Mouse (Mus musculus): ENCODE data around the gene Scube1.

Gene Scube1

DNA sequence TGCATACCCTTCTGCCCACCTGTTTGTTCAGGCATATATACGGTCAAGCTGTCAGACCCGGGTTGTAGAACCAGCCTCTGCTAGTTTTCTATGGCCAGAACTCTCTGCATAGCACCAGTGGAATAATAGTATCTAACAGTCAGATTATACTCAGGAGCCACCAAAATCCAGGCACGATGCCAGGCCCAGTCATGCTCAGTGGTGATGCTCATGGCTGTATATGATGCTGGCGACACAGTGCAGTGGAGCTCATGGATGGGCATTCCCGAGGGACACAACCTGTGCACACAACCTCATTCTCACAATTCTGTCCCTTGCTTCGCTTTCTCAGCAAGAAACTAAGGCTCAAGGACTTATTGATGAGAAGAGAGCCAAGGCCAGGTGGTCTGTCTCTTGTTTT is 58.8 kb downstream of the Scube1 start:
- no peak for DNase-seq (ENCODE audit: low spot score)

DNA sequence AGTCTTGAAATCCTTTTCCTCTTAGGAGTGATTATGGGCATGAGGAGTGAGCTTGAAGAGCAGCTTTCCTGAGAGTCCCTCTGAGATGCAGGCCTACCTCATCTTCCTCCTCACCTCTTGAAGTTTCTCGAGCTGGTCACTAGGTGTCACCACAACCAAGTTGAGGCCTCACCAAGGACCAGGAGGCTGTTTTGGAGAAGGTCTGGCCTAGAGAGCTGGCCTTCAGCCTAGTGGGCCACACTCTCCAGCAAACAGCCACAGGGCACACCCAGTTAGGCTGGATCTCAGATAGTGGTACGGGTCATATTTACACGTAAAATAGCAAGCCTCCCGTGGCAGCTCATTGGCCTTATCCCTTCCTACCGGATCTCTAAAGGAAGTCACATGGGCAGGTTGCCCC is 60.1 kb downstream of the Scube1 start:
- peak; percentile 43 for DNase-seq (ENCODE audit: low spot score)

GRCm38 (mm10) chr15:83663066-83663465 is 61.8 kb downstream of the Scube1 start:
- DNase-seq (ENCODE audit: low spot score): no peak

DNA sequence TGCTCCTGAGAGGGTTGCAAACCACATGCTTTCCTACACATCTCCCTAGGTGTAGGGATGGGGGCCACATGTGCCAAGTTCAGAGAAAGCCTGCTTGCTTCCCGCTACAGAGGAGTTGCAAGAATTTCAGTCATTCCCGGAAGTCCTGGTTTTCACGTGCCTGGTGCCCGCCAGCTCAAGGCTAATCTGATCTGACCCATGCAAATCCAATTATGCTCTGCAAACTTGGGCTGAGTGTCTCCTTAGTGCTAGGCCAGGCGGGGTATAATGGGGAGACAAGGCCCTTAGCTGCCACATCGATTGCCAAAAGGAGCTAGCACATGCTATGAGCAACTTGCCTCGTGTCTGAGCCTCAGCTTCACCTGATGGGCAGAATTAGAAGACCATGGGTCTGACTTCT is 62.7 kb downstream of the Scube1 start:
- no peak for DNase-seq (ENCODE audit: low spot score)

GRCm38 (mm10) chr15:83642518-83642917 is 82.3 kb downstream of the Scube1 start:
- no peak for DNase-seq (ENCODE audit: low spot score)

GRCm38 (mm10) chr15:83640208-83640607 is 84.6 kb downstream of the Scube1 start:
- no peak for DNase-seq (ENCODE audit: low spot score)

- DNase-seq (ENCODE audit: low spot score): no peak
These were observed 85.7 kb downstream of the Scube1 start for GRCm38 (mm10) chr15:83639160-83639559.

- DNase-seq (ENCODE audit: low spot score): no peak
These were observed 86.5 kb downstream of the Scube1 start for GRCm38 (mm10) chr15:83638196-83638899.

GRCm38 (mm10) chr15:83636759-83637158 is 88.1 kb downstream of the Scube1 start:
- DNase-seq (ENCODE audit: low spot score): no peak

DNA sequence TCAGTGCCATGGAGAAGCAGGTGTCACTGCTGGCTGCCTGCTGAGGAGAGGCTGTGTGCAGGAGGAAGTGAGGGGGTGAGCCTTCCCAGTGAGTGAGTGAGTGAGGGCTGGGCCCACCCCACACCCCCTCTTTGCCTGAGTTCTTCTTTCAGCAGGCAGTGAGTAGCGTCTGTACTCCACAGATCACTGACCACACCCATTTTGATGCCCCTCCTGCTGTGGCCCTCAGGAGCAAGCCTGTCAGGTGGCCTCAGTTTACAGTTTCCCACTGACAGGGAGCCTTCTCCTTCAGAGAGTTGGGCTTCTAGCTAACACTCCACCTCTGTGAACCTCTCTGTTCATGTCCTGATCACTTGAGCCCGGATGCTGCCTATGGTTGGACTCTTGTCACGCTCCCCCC is 89.6 kb downstream of the Scube1 start:
- no peak for DNase-seq (ENCODE audit: low spot score)

DNA sequence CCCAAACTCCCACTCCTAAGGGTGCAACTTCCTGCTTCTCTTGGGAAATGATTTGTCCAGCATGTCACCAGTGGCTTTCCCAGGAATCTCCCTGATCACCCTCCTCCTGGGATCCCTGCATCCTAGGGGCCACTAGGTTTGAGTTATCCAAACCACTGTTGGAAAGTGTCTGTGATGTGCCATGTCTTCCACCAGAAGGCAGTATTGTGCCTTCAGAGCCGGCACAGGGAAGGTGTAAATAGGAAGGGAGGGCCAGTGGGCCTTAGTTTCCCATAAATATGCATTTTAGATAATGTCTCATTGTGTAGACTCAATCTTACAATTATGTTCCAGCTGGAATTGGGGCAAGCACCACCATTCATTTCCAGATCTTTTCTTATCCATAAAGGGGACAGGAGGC is 90.7 kb downstream of the Scube1 start:
- DNase-seq (ENCODE audit: low spot score): no peak

GRCm38 (mm10) chr15:83631071-83631470 is 93.8 kb downstream of the Scube1 start:
- no peak for DNase-seq (ENCODE audit: low spot score)

DNA sequence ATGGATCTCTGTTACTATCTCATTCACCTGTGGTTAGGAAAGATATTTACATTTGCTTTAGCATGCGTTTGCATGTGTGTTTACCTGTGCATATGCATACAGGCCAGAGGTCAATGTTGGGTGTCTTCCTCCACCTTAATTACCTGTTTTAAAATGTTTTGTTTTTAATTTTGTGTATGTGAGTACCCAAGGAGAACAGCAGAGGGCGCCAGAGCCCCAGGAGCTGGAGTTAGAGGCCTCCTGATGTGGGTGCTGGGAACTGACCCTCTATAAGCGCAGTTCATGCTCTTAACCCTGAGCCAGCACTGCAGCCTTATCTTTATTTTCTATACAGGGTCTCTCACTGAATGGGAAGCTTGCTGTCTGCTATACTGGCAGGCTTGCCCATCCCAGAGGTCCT is 95.1 kb downstream of the Scube1 start:
- DNase-seq (ENCODE audit: low spot score): no peak

DNA sequence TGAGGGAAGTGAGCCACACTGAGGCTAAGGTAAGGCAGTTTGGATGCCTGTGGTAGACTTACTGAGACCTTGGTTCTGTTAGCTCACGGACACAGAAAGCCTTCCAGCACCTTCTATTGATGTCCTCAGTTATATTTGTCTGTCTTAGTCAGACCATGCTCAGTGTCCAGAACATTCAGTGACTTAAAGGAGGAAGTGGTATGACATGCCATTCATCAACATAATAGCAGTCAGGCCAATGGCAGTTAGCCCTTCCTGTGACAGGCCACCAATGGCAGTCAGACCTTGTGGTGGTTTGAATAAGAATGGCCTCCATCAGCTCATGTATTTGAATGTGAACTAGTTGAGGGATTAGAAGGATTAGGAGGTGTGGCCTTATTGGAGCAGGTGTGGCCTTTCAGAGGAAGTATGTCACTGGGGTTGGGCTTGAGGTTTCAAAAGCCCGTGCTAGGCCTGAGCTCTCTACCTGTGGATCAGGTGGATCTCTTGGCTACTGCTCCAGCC is 98.6 kb downstream of the Scube1 start:
- no peak for DNase-seq (ENCODE audit: low spot score)

- peak; percentile 66 for DNase-seq (ENCODE audit: low spot score)
These were observed 109.6 kb downstream of the Scube1 start for GRCm38 (mm10) chr15:83615245-83615644.

GRCm38 (mm10) chr15:83607115-83607802 is 117.6 kb downstream of the Scube1 start:
- DNase-seq (ENCODE audit: low spot score): peak; percentile 72

DNA sequence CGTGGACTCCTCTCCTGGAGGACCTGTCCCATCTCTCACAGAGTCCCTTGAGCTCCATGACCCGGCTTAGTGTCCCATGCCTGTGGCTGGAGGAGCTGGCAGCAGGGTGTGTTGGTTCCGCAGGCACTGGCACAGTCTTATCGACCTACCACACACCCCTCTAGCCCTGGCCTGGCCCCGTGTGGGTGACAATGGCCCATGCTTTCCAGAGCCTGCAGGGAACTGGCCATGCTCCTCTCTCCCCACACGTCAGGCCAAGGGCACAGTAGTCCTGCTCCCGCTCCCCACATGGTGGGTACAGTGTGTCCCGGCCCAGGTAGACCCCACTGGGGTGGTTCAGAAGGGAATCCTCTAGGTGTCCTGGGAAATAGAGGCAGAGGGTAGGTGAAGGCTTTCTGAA is 118.1 kb downstream of the Scube1 start:
- no peak for DNase-seq (ENCODE audit: low spot score)

GRCm38 (mm10) chr15:83606216-83606615 is 118.6 kb downstream of the Scube1 start:
- DNase-seq (ENCODE audit: low spot score): no peak

DNA sequence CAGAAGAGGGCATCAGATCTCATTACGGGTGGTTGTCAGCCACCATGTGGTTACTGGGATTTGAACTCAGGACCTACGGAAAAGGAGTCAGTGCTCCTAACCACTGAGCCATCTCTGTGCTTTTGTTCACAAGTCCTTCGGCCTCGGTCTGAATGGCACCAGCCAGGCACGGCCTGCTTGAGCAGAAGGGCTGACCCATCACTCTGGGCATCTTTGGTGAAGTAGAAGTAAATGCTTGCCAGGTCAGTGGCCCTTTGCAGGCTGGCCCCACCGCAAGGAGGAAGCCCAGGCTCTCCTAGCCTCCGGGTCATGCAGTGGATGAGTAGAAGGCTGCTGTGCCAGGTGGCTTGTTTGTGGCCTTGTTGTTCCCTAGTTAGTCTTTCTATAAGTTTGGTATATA is 121.4 kb downstream of the Scube1 start:
- DNase-seq (ENCODE audit: low spot score): no peak

- DNase-seq (ENCODE audit: low spot score): no peak
These were observed 121.8 kb downstream of the Scube1 start for GRCm38 (mm10) chr15:83603046-83603396.

GRCm38 (mm10) chr15:83602372-83603045 is 122.3 kb downstream of the Scube1 start:
- DNase-seq (ENCODE audit: low spot score): no peak

DNA sequence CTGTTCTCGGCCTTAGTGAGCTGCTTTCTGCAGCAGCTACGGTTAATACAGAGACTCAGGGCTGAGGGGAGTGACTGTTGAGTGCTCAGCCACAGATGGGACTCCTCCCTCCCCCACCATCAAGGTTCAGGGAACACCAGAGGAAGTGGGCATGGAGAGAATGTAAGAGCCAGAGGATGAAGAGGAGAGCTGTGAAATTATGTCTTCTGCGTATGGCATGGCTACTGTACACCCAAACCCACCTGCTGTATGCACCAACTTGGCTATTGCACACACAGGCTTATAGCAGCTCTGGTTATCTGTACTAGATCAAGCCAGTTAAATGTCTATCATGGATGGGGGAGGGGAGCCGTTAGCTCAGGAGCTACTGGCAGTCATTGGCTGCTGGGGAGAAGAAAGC is 123.6 kb downstream of the Scube1 start:
- no peak for DNase-seq (ENCODE audit: low spot score)

- DNase-seq (ENCODE audit: low spot score): no peak
These were observed 128.0 kb downstream of the Scube1 start for GRCm38 (mm10) chr15:83596833-83597232.

Measured in layer of hippocampus, adult 11-12 months (tissue).